In the genomic region with DNA sequence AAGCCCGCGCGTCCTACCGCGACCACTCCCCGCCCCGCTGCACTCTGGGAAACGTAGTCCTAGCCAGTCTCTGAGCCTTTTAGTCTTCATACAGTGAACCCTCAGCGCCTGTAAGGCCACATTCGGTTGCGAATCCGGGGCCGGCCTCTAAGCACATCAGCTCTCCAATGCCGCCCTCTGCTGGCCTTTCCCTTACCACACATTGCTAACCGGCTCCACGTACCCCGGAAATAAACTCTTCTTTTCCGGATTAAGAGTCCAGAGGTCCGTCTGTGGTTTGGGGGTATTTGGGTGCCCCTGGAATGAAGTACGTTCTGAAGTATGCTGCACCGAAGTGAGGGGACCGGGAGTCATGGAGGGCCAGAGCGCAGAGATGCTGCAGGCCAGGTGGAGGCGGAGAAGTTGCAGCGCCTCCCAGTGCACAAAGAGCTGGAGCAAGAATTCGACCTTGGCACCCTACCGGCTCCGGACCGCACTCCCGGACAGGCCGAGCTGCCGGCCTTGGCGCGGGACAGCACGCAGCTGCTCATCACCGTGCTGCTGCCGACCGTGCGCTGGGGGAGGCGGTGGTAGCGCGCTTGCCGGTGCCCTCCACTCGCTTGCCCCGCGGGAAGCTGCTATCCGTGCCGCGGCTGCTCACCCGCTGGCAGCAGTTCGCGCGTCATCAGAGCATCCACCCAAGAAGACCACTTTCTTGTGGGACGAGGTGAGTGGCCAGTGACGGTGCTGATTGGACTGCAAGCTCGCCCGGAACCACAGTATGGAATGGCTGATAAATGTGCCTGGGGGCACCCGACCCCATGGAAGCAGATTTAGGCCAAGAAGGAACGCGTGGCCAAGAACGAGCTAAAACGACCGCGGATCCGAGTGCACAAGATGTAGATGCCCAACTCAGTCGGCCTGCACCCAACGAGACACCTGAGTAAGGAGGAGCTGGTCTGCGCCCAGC, we compare ENCODE assay signal across 8 mouse cellular contexts.
A peak's percentile ranks its signal among the peaks of the same experiment; 100 is the strongest.
DNase-seq lines count a peak whose midpoint lies in the region; ATAC-seq and TF ChIP-seq lines count a peak whose summit lies in the region.

No protein-coding gene starts in this region.

- ATAC-seq in embryonic facial prominence, embryonic 13.5 days (ENCODE audit: insufficient number of reproducible peaks, insufficient read depth, low FRiP score, low TSS enrichment, low read depth), result peak; percentile 99
- peak; percentile 100 for ATAC-seq in limb, embryonic 12.5 days (ENCODE audit: insufficient number of reproducible peaks, insufficient read depth, low FRiP score, low TSS enrichment, low read depth)
- ATAC-seq in midbrain, embryonic 15.5 days (replicated peaks), result peak; percentile 100

- H3K4me2 ChIP-seq in embryonic facial prominence, embryonic 13.5 days, result peak overlapping the region; percentile 70
- H3K4me2 ChIP-seq in limb, embryonic 12.5 days, result peak overlapping the region; percentile 85
- H3K4me2 ChIP-seq in midbrain, embryonic 15.5 days, result peak overlapping the region; percentile 91

- no peak for TF ChIP-seq POLR2A in kidney, adult 2 months (IDR thresholded peaks at IDR 0.05; ENCODE audit: low read depth, low read length)
- no peak for TF ChIP-seq POLR2A in spleen, adult 2 months (IDR thresholded peaks at IDR 0.05; ENCODE audit: low read depth, low read length)

- no peaks in the 10 kb centered on the region for H3K9me3 ChIP-seq in embryonic facial prominence, embryonic 13.5 days
- peaks cover 5% of the 10 kb centered on the region; the same call in 1 of the 2 replicates for H3K9me3 ChIP-seq in limb, embryonic 12.5 days
- H3K9me3 ChIP-seq in midbrain, embryonic 15.5 days, result no peaks in the 10 kb centered on the region

- under 1% methylated on average over 68 of the region's 68 CpGs for WGBS in embryonic facial prominence, embryonic 13.5 days
- WGBS in kidney, adult 2 months, result 1% methylated on average over 68 of the region's 68 CpGs
- WGBS in limb, embryonic 12.5 days, result under 1% methylated on average over 68 of the region's 68 CpGs
- under 1% methylated on average over 68 of the region's 68 CpGs for WGBS in midbrain, embryonic 15.5 days
- under 1% methylated on average over 68 of the region's 68 CpGs for WGBS in spleen, adult 2 months

- H3K4me1 ChIP-seq in embryonic facial prominence, embryonic 13.5 days, result peaks cover 14% of the 10 kb centered on the region
- H3K4me1 ChIP-seq in kidney, adult 2 months (ENCODE audit: control insufficient read depth, insufficient read depth, low read length), result peaks cover 3% of the 10 kb centered on the region
- peaks cover 12% of the 10 kb centered on the region for H3K4me1 ChIP-seq in limb, embryonic 12.5 days (replicated peaks)
- peaks cover 25% of the 10 kb centered on the region for H3K4me1 ChIP-seq in midbrain, embryonic 15.5 days
- H3K4me1 ChIP-seq in spleen, adult 2 months (ENCODE audit: control insufficient read depth, insufficient read depth, insufficient read length), result peaks cover 3% of the 10 kb centered on the region; the same call in 1 of the 2 replicates

- peak; percentile 80 for TF ChIP-seq CTCF in kidney, adult 2 months (conservative IDR thresholded peaks at IDR 0.05; ENCODE audit: insufficient read depth, insufficient read length, low read depth, low read length)
- peak; percentile 85 for TF ChIP-seq CTCF in spleen, adult 2 months (IDR thresholded peaks at IDR 0.05; ENCODE audit: extremely low read depth, insufficient read depth, insufficient read length, insufficient replicate concordance)

- peak overlapping the region; percentile 75 for H3K27ac ChIP-seq in embryonic facial prominence, embryonic 13.5 days
- H3K27ac ChIP-seq in kidney, adult 2 months (ENCODE audit: insufficient read depth, low read depth, low read length), result peak overlapping the region; percentile 85
- peak overlapping the region; percentile 85 for H3K27ac ChIP-seq in limb, embryonic 12.5 days
- peak overlapping the region; percentile 82 for H3K27ac ChIP-seq in midbrain, embryonic 15.5 days
- peak overlapping the region; percentile 67 for H3K27ac ChIP-seq in spleen, adult 2 months (ENCODE audit: insufficient read depth, low read length)

- H3K4me3 ChIP-seq in embryonic facial prominence, embryonic 13.5 days, result peak overlapping the region; percentile 93
- H3K4me3 ChIP-seq in kidney, adult 2 months (ENCODE audit: insufficient read depth, low read depth, low read length), result peak overlapping the region; percentile 90
- H3K4me3 ChIP-seq in limb, embryonic 12.5 days (replicated peaks), result peak overlapping the region; percentile 88
- peak overlapping the region; percentile 88 for H3K4me3 ChIP-seq in midbrain, embryonic 15.5 days
- H3K4me3 ChIP-seq in spleen, adult 2 months (ENCODE audit: extremely low read depth, insufficient read depth, insufficient read length), result peak overlapping the region; percentile 99

- H3K27me3 ChIP-seq in embryonic facial prominence, embryonic 13.5 days, result no peaks in the 10 kb centered on the region
- no peaks in the 10 kb centered on the region for H3K27me3 ChIP-seq in kidney, adult 2 months (replicated peaks; ENCODE audit: control insufficient read depth, insufficient read depth, low read length)
- H3K27me3 ChIP-seq in limb, embryonic 12.5 days, result no peaks in the 10 kb centered on the region
- no peaks in the 10 kb centered on the region for H3K27me3 ChIP-seq in midbrain, embryonic 15.5 days (replicated peaks)
- no peaks in the 10 kb centered on the region for H3K27me3 ChIP-seq in spleen, adult 2 months (ENCODE audit: control insufficient read depth, insufficient read depth, low read length)

- DNase-seq in 3134 (ENCODE audit: extremely low read depth, insufficient read length, low spot score), result peak; percentile 89
- DNase-seq in adrenal gland, postnatal 36 days, result peak; percentile 97
- peak; percentile 97 for DNase-seq in heart, adult 18-20 months
- peak; percentile 98 for DNase-seq in kidney, adult 2 months
- DNase-seq in spleen, adult 2 months (ENCODE audit: low read depth in 1 of 2, low spot score in 2 of 2), result peak; percentile 72 to 93

- peaks cover 25% of the 10 kb centered on the region for H3K36me3 ChIP-seq in embryonic facial prominence, embryonic 13.5 days
- H3K36me3 ChIP-seq in kidney, adult 2 months (ENCODE audit: control insufficient read depth, insufficient read depth, low read length), result no peaks in the 10 kb centered on the region
- peaks cover 21% of the 10 kb centered on the region; the same call in 1 of the 2 replicates for H3K36me3 ChIP-seq in limb, embryonic 12.5 days
- no peaks in the 10 kb centered on the region; the same call in 1 of the 2 replicates for H3K36me3 ChIP-seq in midbrain, embryonic 15.5 days (replicated peaks)
- no peaks in the 10 kb centered on the region; the same call in 1 of the 2 replicates for H3K36me3 ChIP-seq in spleen, adult 2 months (ENCODE audit: control insufficient read depth, insufficient read depth, low read length)

- peak overlapping the region; percentile 94 for H3K9ac ChIP-seq in embryonic facial prominence, embryonic 13.5 days
- H3K9ac ChIP-seq in limb, embryonic 12.5 days (replicated peaks), result peak overlapping the region; percentile 88
- H3K9ac ChIP-seq in midbrain, embryonic 15.5 days, result peak overlapping the region; percentile 83

Comparison
In these comparisons a context has a peak if more than half of its experiments do, and no peak if none do; other contexts are left out.
1. Peak in every context shown above with its lines: DNase-seq, ATAC-seq, H3K4me3 ChIP-seq and H3K27ac ChIP-seq.